Mouse (Mus musculus) left cerebral cortex, adult 2 months (tissue): ENCODE results near the gene Avil. TPM values are rescaled to one million over a fixed set of nuclear protein-coding genes. Genes with fewer than 3 reads are reported as not detected.
A peak's percentile ranks its signal among the peaks of the same experiment; 100 is the strongest.

Experiments
- DNase-seq, 2 experiments: peaks; one replicate each; pipeline ENCODE4 v3.0.0; 2021 to 2022; ENCODE audit warnings: low spot score in 2 of 2, mixed read lengths in 1 of 2; ENCODE audit errors: extremely low spot score in 1 of 2
- H3K27ac ChIP-seq: fragments of 200-600 bp; 2 replicates; pipeline ENCODE4 v1.8.1; 2022
- H3K4me3 ChIP-seq: fragments of 200-600 bp; 2 replicates; pipeline ENCODE4 v1.8.1; 2022
- CTCF ChIP-seq: fragments of 200-600 bp; IDR thresholded peaks from 2 replicates; pipeline ENCODE4 v1.8.1; 2022; ENCODE audit warnings: antibody characterized with exemption, mild to moderate bottlenecking, moderate library complexity
- intact Hi-C: fragments of 180-260 bp; cut with DNase I; formaldehyde crosslinking; loops from one replicate; pipeline ENCODE4 v1.15.1; 2025
- total RNA-seq, 2 experiments: library from RNA; stranded (reverse); gene quantifications; 2 replicates each; pipeline ENCODE4 v1.2.3; 2021

The Avil gene
- total RNA-seq, 2 experiments from 2014 or later, result 0.18 to 0.28 TPM

GRCm38 (mm10) chr10:126972051-126972725, 28.3 kb upstream of the Avil start:
- Histone ChIP-seq H3K27ac (peak overlapping the region; percentile 51; the same call in 1 of the 2 replicates), H3K4me3 (no peak overlapping the region)
- DNase-seq, result no peak
- no peak for TF ChIP-seq CTCF
- intact Hi-C loops, result no loop called here

DNA sequence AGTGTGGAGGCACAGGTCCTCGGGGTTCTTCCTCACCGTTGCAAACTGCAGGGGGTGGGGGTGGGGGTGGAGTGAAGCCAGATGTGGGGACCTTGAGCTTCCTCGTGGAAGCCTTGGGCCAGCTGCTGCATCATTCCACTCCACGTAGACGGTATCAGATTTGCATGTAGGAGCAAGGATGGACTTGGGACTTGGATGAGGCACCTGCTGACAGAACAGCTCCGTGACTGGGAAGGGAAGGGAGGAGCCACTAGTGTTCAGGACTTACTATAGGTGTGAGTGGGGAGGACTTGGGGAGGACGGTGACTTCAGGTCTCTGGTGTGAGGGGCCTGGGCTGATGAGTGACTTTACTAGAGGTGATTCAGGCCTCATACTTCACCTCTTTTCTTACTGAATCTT, 27.5 kb upstream of the Avil start:
- no peak overlapping the region for H3K27ac ChIP-seq
- H3K4me3 ChIP-seq, result no peak overlapping the region
- no peak for TF ChIP-seq CTCF
- DNase-seq, result no peak
- intact Hi-C loops, result no loop called here

- TF ChIP-seq CTCF, result no peak
- intact Hi-C loops, result no loop called here
- no peak overlapping the region for H3K27ac ChIP-seq
- no peak for DNase-seq
- H3K4me3 ChIP-seq, result no peak overlapping the region
These were observed 24.8 kb upstream of the Avil start for GRCm38 (mm10) chr10:126975706-126976105.

DNA sequence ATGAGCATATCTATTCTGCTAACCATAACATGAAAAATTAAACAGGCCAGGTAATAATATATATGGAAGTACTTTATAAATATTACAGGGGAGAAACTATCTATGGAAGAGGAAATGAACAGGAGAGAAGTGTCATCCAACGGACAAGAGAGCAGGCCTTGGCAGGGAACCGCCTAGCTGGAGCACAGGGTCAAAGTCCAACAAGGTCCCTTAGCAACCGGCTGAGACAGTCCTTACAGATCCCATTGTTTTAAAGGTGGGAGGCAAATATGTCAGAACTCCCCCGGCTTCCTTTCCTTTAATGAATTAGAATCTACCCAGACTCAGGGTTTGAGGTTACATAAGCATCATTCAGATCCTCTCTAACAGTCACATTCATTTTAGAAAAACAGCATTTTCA, 23.4 kb upstream of the Avil start:
- DNase-seq, result no peak
- intact Hi-C loops, result no loop called here
- Histone ChIP-seq H3K27ac (peak overlapping the region; percentile 61), H3K4me3 (no peak overlapping the region)
- no peak for TF ChIP-seq CTCF

GRCm38 (mm10) chr10:126978277-126978994, 22.1 kb upstream of the Avil start, which contains the start of gene Ctdsp2:
Gene Ctdsp2, plus strand, starts transcription at chr10:126978717.
- TF ChIP-seq CTCF, result peak; percentile 15; the same call in 1 of the 2 replicates
- intact Hi-C loops, result loop anchor here (1.0 kb wide), 2 partner anchors 21 to 50 kb away; no protein-coding TSS in a partner anchor
- Histone ChIP-seq H3K27ac (peak within 1 kb of the TSS; percentile 99), H3K4me3 (peak within 1 kb of the TSS; percentile 97)
- DNase-seq, result peak; percentile 99 to 100

DNA sequence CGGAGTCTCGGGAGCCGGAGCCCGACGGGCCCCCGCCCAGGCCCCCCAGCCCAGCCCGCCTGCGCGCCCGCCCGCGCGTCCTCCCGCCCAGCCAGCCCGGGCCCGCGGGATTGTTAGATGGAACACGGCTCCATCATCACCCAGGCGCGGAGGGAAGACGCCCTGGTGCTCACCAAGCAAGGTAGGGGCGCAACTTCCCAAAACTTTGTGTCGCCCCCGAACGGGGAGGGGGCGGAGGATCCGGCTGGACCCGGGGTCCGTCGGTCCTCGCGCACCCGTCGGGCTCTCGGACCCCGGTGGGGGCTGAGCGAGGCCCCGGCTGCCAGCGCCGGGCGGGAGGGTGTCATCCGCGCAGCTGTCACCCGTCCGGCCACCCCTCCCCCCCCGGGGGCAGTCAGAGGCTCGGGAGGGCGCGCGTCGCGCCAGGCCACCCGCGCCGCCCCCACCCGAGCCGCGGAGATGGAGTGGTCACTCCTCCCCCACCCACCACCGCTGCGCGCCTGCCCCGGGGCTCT, 21.3 kb upstream of the Avil start:
- no peak for TF ChIP-seq CTCF
- H3K4me3 ChIP-seq, result peak overlapping the region; percentile 97
- H3K27ac ChIP-seq, result peak overlapping the region; percentile 99
- intact Hi-C loops, result no loop called here
- peak in 1 of 2 experiments; percentile 63 for DNase-seq

- intact Hi-C loops, result no loop called here
These were observed 20.8 kb upstream of the Avil start for GRCm38 (mm10) chr10:126979636-126980151.

GRCm38 (mm10) chr10:126980221-126980932, 20.1 kb upstream of the Avil start:
- TF ChIP-seq CTCF, result no peak
- intact Hi-C loops, result no loop called here
- Histone ChIP-seq H3K27ac (peak overlapping the region; percentile 99), H3K4me3 (peak overlapping the region; percentile 97)
- DNase-seq, result peak in 1 of 2 experiments; percentile 54

More at GRCm38 (mm10) chr10:126979636-126980151, 20.8 kb upstream of the Avil start:
- no peak for TF ChIP-seq CTCF
- Histone ChIP-seq H3K27ac (peak overlapping the region; percentile 99), H3K4me3 (peak overlapping the region; percentile 97)
- peak; percentile 56 to 63 for DNase-seq

GRCm38 (mm10) chr10:126980933-126981530, 19.5 kb upstream of the Avil start:
- TF ChIP-seq CTCF, result no peak
- peak overlapping the region; percentile 99 for H3K27ac ChIP-seq
- intact Hi-C loops, result no loop called here
- peak overlapping the region; percentile 97 for H3K4me3 ChIP-seq
- DNase-seq, result no peak

- intact Hi-C loops, result no loop called here
- peak overlapping the region; percentile 99; the same call in 1 of the 2 replicates for H3K27ac ChIP-seq
- H3K4me3 ChIP-seq, result peak overlapping the region; percentile 97
- DNase-seq, result no peak
- TF ChIP-seq CTCF, result no peak
These were observed 18.8 kb upstream of the Avil start for GRCm38 (mm10) chr10:126981746-126982145.

DNA sequence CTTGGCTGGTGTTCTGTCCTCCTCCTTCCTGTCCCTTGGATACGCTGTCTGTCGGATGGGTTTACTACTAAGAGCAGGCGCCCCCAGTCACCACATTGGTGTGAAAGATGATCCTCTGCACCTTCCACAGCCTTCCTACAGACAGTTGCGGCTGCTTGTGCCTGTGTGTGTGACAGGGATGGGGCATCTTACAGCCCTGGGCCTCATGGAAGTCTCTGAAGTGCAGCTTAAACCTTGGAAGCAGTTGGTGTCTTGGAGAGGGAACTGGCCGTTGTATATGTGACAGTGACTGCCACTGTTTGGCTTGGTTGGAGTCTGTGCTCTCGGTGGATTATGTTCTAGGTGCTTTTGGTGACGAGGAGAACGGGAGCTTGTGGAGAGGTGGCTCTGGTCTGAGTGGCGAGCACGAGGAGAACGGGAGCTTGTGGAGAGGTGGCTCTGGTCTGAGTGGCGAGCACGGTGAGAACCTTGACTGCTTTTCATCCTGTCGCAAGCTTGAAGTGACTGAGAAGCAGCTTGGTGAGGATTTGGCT, 17.2 kb upstream of the Avil start:
- intact Hi-C loops, result no loop called here
- TF ChIP-seq CTCF, result no peak
- H3K27ac ChIP-seq, result peak overlapping the region; percentile 0; the same call in 1 of the 2 replicates
- no peak for DNase-seq
- H3K4me3 ChIP-seq, result peak overlapping the region; percentile 97
